Mouse (Mus musculus): ENCODE measurements at regions not wholly inside any gene's neighbourhood (a gene's known extent, or its start where the extent isn't known, plus 50 kb on each side); places are given as distances from the start of the nearest gene placed in this dataset.

GRCm38 (mm10) chr14:111008172-111008571 lies 253.2 kb upstream of the Slitrk6 start:
- DNase-seq (ENCODE audit: low read depth), result peak; percentile 73
- TF ChIP-seq POLR2A (IDR thresholded peaks at IDR 0.05; ENCODE audit: borderline replicate concordance, extremely low read depth, insufficient read depth, insufficient read length, poor library complexity, severe bottlenecking) (no peak), CTCF (IDR thresholded peaks at IDR 0.05; ENCODE audit: borderline replicate concordance, extremely low read depth, insufficient read depth, insufficient read length) (no peak)
